Mouse (Mus musculus): ENCODE measurements at regions not wholly inside any gene's neighbourhood (a gene's known extent, or its start where the extent isn't known, plus 50 kb on each side); places are given as distances from the start of the nearest gene placed in this dataset.
A peak's percentile ranks its signal among the peaks of the same experiment; 100 is the strongest.

- DNase-seq (ENCODE audit: low spot score in 2 of 2), result no peak
These were observed 119.9 kb downstream of the Plod2 start for GRCm38 (mm10) chr9:92661938-92662337.

GRCm38 (mm10) chr9:92667361-92667881 lies 125.4 kb downstream of the Plod2 start:
- peak in 1 of 2 experiments; percentile 58 for DNase-seq (ENCODE audit: low spot score in 2 of 2)

GRCm38 (mm10) chr9:92671966-92672365 lies 129.9 kb downstream of the Plod2 start:
- DNase-seq (ENCODE audit: low spot score in 2 of 2), result no peak

GRCm38 (mm10) chr9:92694361-92695016 lies 152.5 kb downstream of the Plod2 start:
- DNase-seq (ENCODE audit: low spot score in 2 of 2), result peak in 1 of 2 experiments; percentile 15

GRCm38 (mm10) chr9:92697971-92698370 lies 155.9 kb downstream of the Plod2 start:
- DNase-seq (ENCODE audit: low spot score in 2 of 2), result no peak

- DNase-seq (ENCODE audit: low spot score in 2 of 2), result no peak
These were observed 162.7 kb downstream of the Plod2 start for GRCm38 (mm10) chr9:92704752-92705151.

GRCm38 (mm10) chr9:92707011-92707410 lies 165.0 kb downstream of the Plod2 start:
- no peak for DNase-seq (ENCODE audit: low spot score in 2 of 2)

- DNase-seq (ENCODE audit: low spot score in 2 of 2), result no peak
These were observed 175.2 kb downstream of the Plod2 start for GRCm38 (mm10) chr9:92717176-92717575.

- DNase-seq (ENCODE audit: low spot score in 2 of 2), result no peak
These were observed 176.3 kb downstream of the Plod2 start for GRCm38 (mm10) chr9:92718337-92718736.

GRCm38 (mm10) chr9:92719251-92719650 lies 177.2 kb downstream of the Plod2 start:
- no peak for DNase-seq (ENCODE audit: low spot score in 2 of 2)

- no peak for DNase-seq (ENCODE audit: low spot score in 2 of 2)
These were observed 186.8 kb downstream of the Plod2 start for GRCm38 (mm10) chr9:92728864-92729263.

- peak; percentile 19 to 84 for DNase-seq (ENCODE audit: low spot score in 2 of 2)
These were observed 189.4 kb downstream of the Plod2 start for GRCm38 (mm10) chr9:92731396-92731795.

GRCm38 (mm10) chr9:92767532-92767931 lies 225.5 kb downstream of the Plod2 start:
- peak; percentile 28 to 71 for DNase-seq (ENCODE audit: low spot score in 2 of 2)

GRCm38 (mm10) chr9:92768432-92768831 lies 226.4 kb downstream of the Plod2 start:
- peak in 1 of 2 experiments; percentile 49 for DNase-seq (ENCODE audit: low spot score in 2 of 2)

GRCm38 (mm10) chr9:92769528-92769927 lies 227.5 kb downstream of the Plod2 start:
- no peak for DNase-seq (ENCODE audit: low spot score in 2 of 2)

- peak in 1 of 2 experiments; percentile 18 for DNase-seq (ENCODE audit: low spot score in 2 of 2)
These were observed 229.0 kb downstream of the Plod2 start for GRCm38 (mm10) chr9:92771002-92771401.

GRCm38 (mm10) chr9:92771716-92772115 lies 229.7 kb downstream of the Plod2 start:
- no peak for DNase-seq (ENCODE audit: low spot score in 2 of 2)

GRCm38 (mm10) chr9:92782922-92783454 lies 241.0 kb downstream of the Plod2 start:
- no peak for DNase-seq (ENCODE audit: low spot score in 2 of 2)

GRCm38 (mm10) chr9:92799695-92800094 lies 257.7 kb downstream of the Plod2 start:
- DNase-seq (ENCODE audit: low spot score in 2 of 2), result no peak

GRCm38 (mm10) chr9:92809469-92809868 lies 267.4 kb downstream of the Plod2 start:
- no peak for DNase-seq (ENCODE audit: low spot score in 2 of 2)

- DNase-seq (ENCODE audit: low spot score in 2 of 2), result no peak
These were observed 278.7 kb downstream of the Plod2 start for GRCm38 (mm10) chr9:92820721-92821120.

- no peak for DNase-seq (ENCODE audit: low spot score in 2 of 2)
These were observed 284.8 kb downstream of the Plod2 start for GRCm38 (mm10) chr9:92826708-92827353.

Data from layer of hippocampus, postnatal 14 days (tissue).